Mouse (Mus musculus) small intestine, adult 2 months (tissue): ENCODE measurements around the gene Tmem82.

Experiments
- CTCF ChIP-seq: fragments of 200-500 bp; IDR thresholded peaks from 2 replicates; pipeline ENCODE4 v1.5.1; 2012; ENCODE audit warnings: low read depth, mild to moderate bottlenecking, control low read depth, inconsistent platforms, low read length, moderate library complexity, mixed read lengths; ENCODE audit not compliant: insufficient replicate concordance, insufficient read length; ENCODE audit errors: extremely low read depth
- POLR2A ChIP-seq: fragments of 200-500 bp; IDR thresholded peaks from 2 replicates; pipeline ENCODE4 v1.6.1; 2012; ENCODE audit warnings: low read depth, mild to moderate bottlenecking, control low read depth, inconsistent platforms, low read length, moderate library complexity

- TF ChIP-seq CTCF (no peak), POLR2A (no peak)
Measured at GRCm38 (mm10) chr4:141656932-141657331, 38.5 kb upstream of the Tmem82 start.
